Mouse (Mus musculus) naive thymus-derived CD4-positive, alpha-beta T cell, adult 2 months (primary cell): ENCODE data around the gene Cck.
A peak's percentile ranks its signal among the peaks of the same experiment; 100 is the strongest.

Experiments used
- DNase-seq: peaks from one replicate; pipeline ENCODE4 v3.0.0-alpha.2; 2011; ENCODE audit warnings: low read depth

Gene Cck

GRCm38 (mm10) chr9:121459950-121460349 lies 35.5 kb downstream of the Cck start:
- no peak for DNase-seq

DNA sequence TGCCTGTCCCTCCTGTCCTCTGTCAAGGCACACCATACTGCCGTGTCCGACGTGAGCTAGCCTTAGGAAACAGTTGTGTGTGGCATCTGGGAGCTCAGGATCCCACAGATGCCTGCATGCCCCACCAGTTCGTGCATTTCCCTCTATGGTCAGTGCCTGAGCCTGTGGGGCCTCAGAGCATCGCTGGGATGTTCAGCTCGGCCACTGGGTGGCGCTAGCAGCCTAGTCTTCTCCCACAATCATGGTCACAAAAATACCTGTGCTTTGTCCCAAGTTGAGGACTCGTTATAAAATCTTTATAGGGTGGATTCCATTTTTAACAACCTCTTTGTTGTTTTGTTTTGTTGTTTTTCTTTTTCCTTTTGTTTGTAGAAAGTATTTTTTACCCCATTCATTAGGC lies 37.0 kb downstream of the Cck start:
- DNase-seq = peak; percentile 83

DNA sequence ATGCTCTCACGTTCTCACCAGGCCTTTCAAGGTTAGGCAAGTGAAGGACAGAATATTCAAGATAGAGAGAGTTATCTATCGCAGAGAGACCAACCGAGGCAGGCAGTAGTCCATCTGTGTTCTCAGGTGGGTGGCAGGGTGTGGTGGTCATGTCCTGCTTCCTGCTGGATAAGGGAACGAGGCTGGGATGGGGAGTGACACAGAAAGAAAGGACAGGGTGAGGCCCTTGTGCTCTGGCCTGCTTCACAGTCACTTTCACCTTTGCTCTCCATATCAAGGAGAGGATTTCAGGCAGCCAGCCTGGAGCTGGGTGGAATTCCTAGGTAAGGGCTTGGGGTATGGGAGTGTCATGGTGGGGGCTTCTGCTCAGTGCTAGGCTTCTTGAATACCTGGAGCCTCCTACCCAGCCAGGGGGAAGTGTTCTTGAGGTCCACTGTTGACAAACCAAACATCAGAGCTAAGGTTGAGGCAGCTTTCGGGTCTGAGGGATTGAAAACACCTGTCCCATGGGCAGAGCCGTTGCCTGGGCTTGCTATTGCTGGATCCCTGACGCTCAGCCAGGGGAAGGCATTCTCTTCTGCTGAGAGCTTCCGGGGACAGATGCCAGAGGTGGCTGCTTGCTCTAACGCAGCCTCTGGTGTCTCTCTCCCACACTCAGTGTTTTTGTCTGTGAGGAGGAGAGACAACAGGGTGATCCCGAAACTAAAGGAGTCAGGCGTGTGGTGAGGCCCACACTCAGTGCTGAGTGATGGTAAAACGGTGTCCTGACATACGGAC lies 38.6 kb downstream of the Cck start:
- peak; percentile 25 for DNase-seq

GRCm38 (mm10) chr9:121454891-121455290 lies 40.6 kb downstream of the Cck start:
- DNase-seq = peak; percentile 89

DNA sequence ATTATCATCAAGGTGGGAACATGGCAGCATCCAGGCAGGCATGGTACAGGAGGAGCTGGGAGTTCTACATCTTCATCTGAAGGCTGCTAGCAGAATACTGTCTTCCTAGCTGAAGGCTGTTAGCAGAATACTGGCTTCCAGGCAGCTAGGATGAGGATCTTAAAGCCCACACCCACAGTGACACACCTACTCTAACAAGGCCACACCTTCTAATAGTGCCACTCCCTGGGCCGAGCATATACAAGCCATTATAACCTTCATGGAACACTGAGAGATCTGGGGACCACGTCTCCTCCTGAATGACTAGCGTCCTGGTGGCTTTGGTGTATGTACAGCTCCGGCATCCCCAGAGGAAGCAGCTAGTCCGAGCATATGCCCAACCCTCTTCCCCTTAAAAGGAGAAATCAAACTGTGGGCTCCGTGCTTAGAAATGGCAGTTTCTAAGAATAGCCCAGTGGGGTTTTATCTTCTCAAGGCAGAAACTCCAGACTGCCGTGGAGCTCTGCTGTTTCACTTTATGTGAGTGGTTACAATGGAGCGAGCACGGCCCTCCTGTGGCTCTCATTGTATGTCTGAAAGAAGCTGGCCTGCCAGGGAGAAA lies 43.1 kb downstream of the Cck start:
- peak; percentile 46 for DNase-seq

- no peak for DNase-seq
Observed at GRCm38 (mm10) chr9:121446431-121446831, 49.1 kb downstream of the Cck start.

- DNase-seq = peak; percentile 61
Observed at GRCm38 (mm10) chr9:121445364-121445763, 50.1 kb downstream of the Cck start.

DNA sequence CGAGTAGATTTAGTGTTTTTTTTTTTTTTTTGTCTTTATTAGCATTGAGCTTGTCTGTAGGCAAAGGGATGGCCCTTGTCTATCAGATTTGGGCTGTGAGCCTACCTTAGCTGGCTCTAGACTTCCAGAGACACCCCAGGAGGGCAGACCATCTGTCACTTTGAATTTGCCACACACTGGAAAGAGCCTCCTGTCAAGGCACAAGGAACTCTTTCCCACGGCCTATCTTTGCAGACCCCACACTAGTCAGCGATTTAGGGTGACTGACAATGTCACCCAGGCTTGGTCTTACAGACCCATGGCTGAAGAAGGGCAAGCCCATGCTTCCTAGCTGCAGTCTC lies 51.2 kb downstream of the Cck start:
- no peak for DNase-seq

- no peak for DNase-seq
Observed at GRCm38 (mm10) chr9:121443696-121444366, 51.7 kb downstream of the Cck start.

- no peak for DNase-seq
Observed at GRCm38 (mm10) chr9:121442145-121442544, 53.3 kb downstream of the Cck start.
